Mouse (Mus musculus): ENCODE data around the gene Acsl6. TPM values are rescaled to one million over a fixed set of nuclear protein-coding genes. Genes with fewer than 3 reads are reported as not detected.

The Acsl6 gene
- polyA plus RNA-seq (2015; fragmentation: Nextera tagmentation; extraction: Ambion mirVana): 38.5 and 40.9 TPM in 2 replicates

GRCm38 (mm10) chr11:54303728-54304470, at the start of gene Acsl6:
TSS of gene Acsl6 (plus strand) at chr11:54303798.
- Histone ChIP-seq H3K9ac (replicated peaks; ENCODE audit: low read depth, low read length) (peak within 1 kb of the TSS; percentile 82), H3K36me3 (ENCODE audit: control insufficient read depth, insufficient read depth) (no peaks in the 10 kb centered on the region), H3K4me2 (ENCODE audit: low read length) (peak within 1 kb of the TSS; percentile 65), H3K27me3 (replicated peaks; ENCODE audit: control insufficient read depth, insufficient read depth, low read length) (no peaks in the 10 kb centered on the region), H3K4me3 (replicated peaks; ENCODE audit: low read length) (peak within 1 kb of the TSS; percentile 71), H3K27ac (ENCODE audit: low read length) (peak within 1 kb of the TSS; percentile 84), H3K9me3 (ENCODE audit: control insufficient read depth, low read length) (no peaks in the 10 kb centered on the region), H3K4me1 (replicated peaks; ENCODE audit: control insufficient read depth, insufficient read depth, low read length) (peaks cover 25% of the 10 kb centered on the region)
- 0% methylated on average over 48 of the region's 59 CpGs for WGBS
- peak; percentile 81 for ATAC-seq

GRCm38 (mm10) chr11:54254114-54254513, 49.5 kb upstream of the Acsl6 start:
- Histone ChIP-seq H3K4me1 (replicated peaks; ENCODE audit: control insufficient read depth, insufficient read depth, low read length) (no peaks in the 10 kb centered on the region), H3K4me3 (replicated peaks; ENCODE audit: low read length) (no peak overlapping the region), H3K27ac (ENCODE audit: low read length) (no peak overlapping the region), H3K36me3 (ENCODE audit: control insufficient read depth, insufficient read depth) (no peaks in the 10 kb centered on the region), H3K9me3 (ENCODE audit: control insufficient read depth, low read length) (no peaks in the 10 kb centered on the region), H3K27me3 (replicated peaks; ENCODE audit: control insufficient read depth, insufficient read depth, low read length) (no peaks in the 10 kb centered on the region), H3K9ac (replicated peaks; ENCODE audit: low read depth, low read length) (no peak overlapping the region), H3K4me2 (ENCODE audit: low read length) (no peak overlapping the region)
- WGBS: 67% methylated on average over 4 of the region's 4 CpGs
- ATAC-seq: no peak

- Histone ChIP-seq H3K4me2 (ENCODE audit: low read length) (no peak overlapping the region), H3K4me3 (replicated peaks; ENCODE audit: low read length) (no peak overlapping the region), H3K27me3 (replicated peaks; ENCODE audit: control insufficient read depth, insufficient read depth, low read length) (no peaks in the 10 kb centered on the region), H3K36me3 (ENCODE audit: control insufficient read depth, insufficient read depth) (no peaks in the 10 kb centered on the region), H3K9me3 (ENCODE audit: control insufficient read depth, low read length) (0 out of 2 replicates have a peak, but pooled peaks cover 2% of the 10 kb centered on the region), H3K9ac (replicated peaks; ENCODE audit: low read depth, low read length) (no peak overlapping the region), H3K27ac (ENCODE audit: low read length) (no peak overlapping the region), H3K4me1 (replicated peaks; ENCODE audit: control insufficient read depth, insufficient read depth, low read length) (no peaks in the 10 kb centered on the region)
- ATAC-seq: peak; percentile 70; the same call in 1 of the 2 replicates
- WGBS: 37% methylated on average over 3 of the region's 3 CpGs
Observed at GRCm38 (mm10) chr11:54256624-54257376, 46.8 kb upstream of the Acsl6 start.

- Histone ChIP-seq H3K4me3 (replicated peaks; ENCODE audit: low read length) (no peak overlapping the region), H3K27ac (ENCODE audit: low read length) (no peak overlapping the region), H3K9me3 (ENCODE audit: control insufficient read depth, low read length) (0 out of 2 replicates have a peak, but pooled peaks cover 2% of the 10 kb centered on the region), H3K9ac (replicated peaks; ENCODE audit: low read depth, low read length) (no peak overlapping the region), H3K36me3 (ENCODE audit: control insufficient read depth, insufficient read depth) (no peaks in the 10 kb centered on the region), H3K4me2 (ENCODE audit: low read length) (no peak overlapping the region), H3K4me1 (replicated peaks; ENCODE audit: control insufficient read depth, insufficient read depth, low read length) (no peaks in the 10 kb centered on the region), H3K27me3 (replicated peaks; ENCODE audit: control insufficient read depth, insufficient read depth, low read length) (no peaks in the 10 kb centered on the region)
- ATAC-seq: no peak
- 5% methylated on average over 1 of the region's 1 CpGs for WGBS
Observed at GRCm38 (mm10) chr11:54263405-54264031, 40.1 kb upstream of the Acsl6 start.

- 57% methylated on average over 2 of the region's 2 CpGs for WGBS
- ATAC-seq: no peak
- no peak overlapping the region for H3K4me3 ChIP-seq (replicated peaks; ENCODE audit: low read length)
Observed at GRCm38 (mm10) chr11:54264542-54264941, 39.1 kb upstream of the Acsl6 start.

GRCm38 (mm10) chr11:54267177-54267576, 36.4 kb upstream of the Acsl6 start, which contains the start of gene Il3:
TSS of gene Il3 (minus strand) at chr11:54267277.
- H3K9me3 ChIP-seq (ENCODE audit: control insufficient read depth, low read length): no peaks in the 10 kb centered on the region
- H3K9ac ChIP-seq (replicated peaks; ENCODE audit: low read depth, low read length): no peak within 1 kb of the TSS
- no peak for ATAC-seq
- no peak within 1 kb of the TSS for H3K4me2 ChIP-seq (ENCODE audit: low read length)
- no peaks in the 10 kb centered on the region for H3K4me1 ChIP-seq (replicated peaks; ENCODE audit: control insufficient read depth, insufficient read depth, low read length)
- H3K4me3 ChIP-seq (replicated peaks; ENCODE audit: low read length): no peak within 1 kb of the TSS
- no peak within 1 kb of the TSS for H3K27ac ChIP-seq (ENCODE audit: low read length)
- no peaks in the 10 kb centered on the region for H3K36me3 ChIP-seq (ENCODE audit: control insufficient read depth, insufficient read depth)
- WGBS: 86% methylated on average over 6 of the region's 6 CpGs
- no peaks in the 10 kb centered on the region for H3K27me3 ChIP-seq (replicated peaks; ENCODE audit: control insufficient read depth, insufficient read depth, low read length)

More at GRCm38 (mm10) chr11:54264542-54264941, 39.1 kb upstream of the Acsl6 start:
- Histone ChIP-seq H3K27me3 (replicated peaks; ENCODE audit: control insufficient read depth, insufficient read depth, low read length) (no peaks in the 10 kb centered on the region), H3K9me3 (ENCODE audit: control insufficient read depth, low read length) (0 out of 2 replicates have a peak, but pooled peaks cover 2% of the 10 kb centered on the region), H3K4me1 (replicated peaks; ENCODE audit: control insufficient read depth, insufficient read depth, low read length) (no peaks in the 10 kb centered on the region), H3K36me3 (ENCODE audit: control insufficient read depth, insufficient read depth) (no peaks in the 10 kb centered on the region), H3K4me2 (ENCODE audit: low read length) (no peak overlapping the region), H3K27ac (ENCODE audit: low read length) (no peak overlapping the region), H3K9ac (replicated peaks; ENCODE audit: low read depth, low read length) (no peak overlapping the region)

GRCm38 (mm10) chr11:54269191-54269896, 34.3 kb upstream of the Acsl6 start:
- ATAC-seq: no peak

GRCm38 (mm10) chr11:54271437-54271949, 32.1 kb upstream of the Acsl6 start:
- 84% methylated on average over 5 of the region's 5 CpGs for WGBS
- Histone ChIP-seq H3K27me3 (replicated peaks; ENCODE audit: control insufficient read depth, insufficient read depth, low read length) (no peaks in the 10 kb centered on the region), H3K4me1 (replicated peaks; ENCODE audit: control insufficient read depth, insufficient read depth, low read length) (no peaks in the 10 kb centered on the region), H3K9ac (replicated peaks; ENCODE audit: low read depth, low read length) (no peak overlapping the region), H3K4me2 (ENCODE audit: low read length) (no peak overlapping the region), H3K4me3 (replicated peaks; ENCODE audit: low read length) (no peak overlapping the region), H3K36me3 (ENCODE audit: control insufficient read depth, insufficient read depth) (no peaks in the 10 kb centered on the region), H3K9me3 (ENCODE audit: control insufficient read depth, low read length) (no peaks in the 10 kb centered on the region), H3K27ac (ENCODE audit: low read length) (no peak overlapping the region)
- ATAC-seq: no peak

More at GRCm38 (mm10) chr11:54269191-54269896, 34.3 kb upstream of the Acsl6 start:
- 88% methylated on average over 3 of the region's 3 CpGs for WGBS
- Histone ChIP-seq H3K27me3 (replicated peaks; ENCODE audit: control insufficient read depth, insufficient read depth, low read length) (no peaks in the 10 kb centered on the region), H3K4me2 (ENCODE audit: low read length) (no peak overlapping the region), H3K27ac (ENCODE audit: low read length) (no peak overlapping the region), H3K4me3 (replicated peaks; ENCODE audit: low read length) (no peak overlapping the region), H3K36me3 (ENCODE audit: control insufficient read depth, insufficient read depth) (no peaks in the 10 kb centered on the region), H3K9ac (replicated peaks; ENCODE audit: low read depth, low read length) (no peak overlapping the region), H3K4me1 (replicated peaks; ENCODE audit: control insufficient read depth, insufficient read depth, low read length) (no peaks in the 10 kb centered on the region), H3K9me3 (ENCODE audit: control insufficient read depth, low read length) (no peaks in the 10 kb centered on the region)

Measured in forebrain, embryonic 16.5 days (tissue).